Mouse (Mus musculus): ENCODE results near the gene Sumo2. TPM values are rescaled to one million over a fixed set of nuclear protein-coding genes. Genes with fewer than 3 reads are reported as not detected.
A peak's percentile ranks its signal among the peaks of the same experiment; 100 is the strongest.
"Not testable (repeated sequence)": the region's sequence is repeated elsewhere in the genome, so short reads cannot be mapped to it uniquely, and the experiment has no call there.

The Sumo2 gene
- polyA plus RNA-seq, 1 experiment from 2014 or later = 892 TPM

GRCm38 (mm10) chr11:115496559-115496958, 39.5 kb downstream of the Sumo2 start:
- 92% methylated on average over 9 of the region's 9 CpGs for WGBS
- not testable (repeated sequence) for H3K27me3 ChIP-seq (replicated peaks); H3K9me3 ChIP-seq (replicated peaks); H3K4me2 ChIP-seq; H3K4me3 ChIP-seq (replicated peaks); H3K9ac ChIP-seq (replicated peaks); H3K27ac ChIP-seq (replicated peaks); ATAC-seq (ENCODE audit: low FRiP score)
- Histone ChIP-seq H3K4me1 (peaks cover 12% of the 10 kb centered on the region), H3K36me3 (peaks cover 42% of the 10 kb centered on the region)

- Histone ChIP-seq H3K27ac (replicated peaks) (peak overlapping the region; percentile 89; the same call in 1 of the 2 replicates), H3K4me1 (peaks cover 26% of the 10 kb centered on the region), H3K9ac (replicated peaks) (peak overlapping the region; percentile 72), H3K4me2 (peak overlapping the region; percentile 87), H3K4me3 (replicated peaks) (peak overlapping the region; percentile 72), H3K9me3 (replicated peaks) (no peaks in the 10 kb centered on the region), H3K27me3 (replicated peaks) (no peaks in the 10 kb centered on the region), H3K36me3 (peaks cover 15% of the 10 kb centered on the region)
- 39% methylated on average over 6 of the region's 6 CpGs for WGBS
- ATAC-seq (ENCODE audit: low FRiP score) = no peak
These were observed 43.7 kb downstream of the Sumo2 start for GRCm38 (mm10) chr11:115492387-115492786.

- Histone ChIP-seq H3K27ac (replicated peaks) (peak within 1 kb of the TSS; percentile 89), H3K4me3 (replicated peaks) (peak within 1 kb of the TSS; percentile 72), H3K27me3 (replicated peaks) (no peaks in the 10 kb centered on the region), H3K9me3 (replicated peaks) (no peaks in the 10 kb centered on the region), H3K36me3 (peaks cover 9% of the 10 kb centered on the region), H3K4me1 (peaks cover 26% of the 10 kb centered on the region), H3K9ac (replicated peaks) (peak within 1 kb of the TSS; percentile 72), H3K4me2 (peak within 1 kb of the TSS; percentile 87)
- peak; percentile 94 for ATAC-seq (ENCODE audit: low FRiP score)
- 0% methylated on average over 43 of the region's 43 CpGs for WGBS
These were observed 44.6 kb downstream of the Sumo2 start, which contains the start of gene Nt5c for GRCm38 (mm10) chr11:115491356-115492083. TSS of gene Nt5c (minus strand) at chr11:115491862.

GRCm38 (mm10) chr11:115490441-115491355, 45.4 kb downstream of the Sumo2 start:
- Histone ChIP-seq H3K9me3 (replicated peaks) (no peaks in the 10 kb centered on the region), H3K4me2 (peak overlapping the region; percentile 87), H3K9ac (replicated peaks) (peak overlapping the region; percentile 72), H3K36me3 (peaks cover 9% of the 10 kb centered on the region), H3K27me3 (replicated peaks) (no peaks in the 10 kb centered on the region), H3K4me1 (peaks cover 26% of the 10 kb centered on the region), H3K4me3 (replicated peaks) (peak overlapping the region; percentile 72), H3K27ac (replicated peaks) (peak overlapping the region; percentile 89)
- peak; percentile 43 for ATAC-seq (ENCODE audit: low FRiP score)
- 27% methylated on average over 25 of the region's 25 CpGs for WGBS

- H3K4me3 ChIP-seq (replicated peaks) = no peak overlapping the region
- H3K9me3 ChIP-seq (replicated peaks) = no peaks in the 10 kb centered on the region
- 89% methylated on average over 19 of the region's 19 CpGs for WGBS
- H3K27ac ChIP-seq (replicated peaks) = no peak overlapping the region
- no peaks in the 10 kb centered on the region for H3K27me3 ChIP-seq (replicated peaks)
- H3K4me1 ChIP-seq = peaks cover 26% of the 10 kb centered on the region
- no peak overlapping the region for H3K9ac ChIP-seq (replicated peaks)
- H3K36me3 ChIP-seq = peaks cover 9% of the 10 kb centered on the region
- no peak for ATAC-seq (ENCODE audit: low FRiP score)
- H3K4me2 ChIP-seq = no peak overlapping the region
These were observed 47.4 kb downstream of the Sumo2 start for GRCm38 (mm10) chr11:115488551-115489104.

- Histone ChIP-seq H3K4me1 (peaks cover 9% of the 10 kb centered on the region; the same call in 1 of the 2 replicates), H3K27me3 (replicated peaks) (no peaks in the 10 kb centered on the region), H3K9me3 (replicated peaks) (no peaks in the 10 kb centered on the region), H3K27ac (replicated peaks) (no peak overlapping the region), H3K9ac (replicated peaks) (no peak overlapping the region), H3K36me3 (peaks cover 20% of the 10 kb centered on the region), H3K4me2 (no peak overlapping the region), H3K4me3 (replicated peaks) (no peak overlapping the region)
- no peak for ATAC-seq (ENCODE audit: low FRiP score)
- WGBS = 57% methylated on average over 12 of the region's 12 CpGs
These were observed 50.9 kb downstream of the Sumo2 start for GRCm38 (mm10) chr11:115485155-115485554.

GRCm38 (mm10) chr11:115483726-115484125, 52.4 kb downstream of the Sumo2 start:
- no peak overlapping the region for H3K9ac ChIP-seq (replicated peaks)
- 15% methylated on average over 6 of the region's 6 CpGs for WGBS

GRCm38 (mm10) chr11:115483278-115483677, 52.8 kb downstream of the Sumo2 start:
- H3K4me3 ChIP-seq (replicated peaks) = no peak overlapping the region
- H3K9ac ChIP-seq (replicated peaks) = no peak overlapping the region
- H3K36me3 ChIP-seq = peaks cover 26% of the 10 kb centered on the region; the same call in 1 of the 2 replicates
- no peak for ATAC-seq (ENCODE audit: low FRiP score)
- H3K4me2 ChIP-seq = no peak overlapping the region
- WGBS = 63% methylated on average over 11 of the region's 11 CpGs
- no peaks in the 10 kb centered on the region for H3K27me3 ChIP-seq (replicated peaks)
- H3K4me1 ChIP-seq = peaks cover 5% of the 10 kb centered on the region; the same call in 1 of the 2 replicates
- no peaks in the 10 kb centered on the region for H3K9me3 ChIP-seq (replicated peaks)
- 0 out of 2 replicates have a peak overlapping the region, but pooled peaks have one; percentile 33 for H3K27ac ChIP-seq (replicated peaks)

More at GRCm38 (mm10) chr11:115483726-115484125, 52.4 kb downstream of the Sumo2 start:
- H3K36me3 ChIP-seq = peaks cover 24% of the 10 kb centered on the region; the same call in 1 of the 2 replicates
- H3K4me2 ChIP-seq = no peak overlapping the region
- no peaks in the 10 kb centered on the region for H3K9me3 ChIP-seq (replicated peaks)
- no peak for ATAC-seq (ENCODE audit: low FRiP score)
- H3K27ac ChIP-seq (replicated peaks) = 0 out of 2 replicates have a peak overlapping the region, but pooled peaks have one; percentile 33
- H3K4me1 ChIP-seq = peaks cover 5% of the 10 kb centered on the region; the same call in 1 of the 2 replicates
- H3K27me3 ChIP-seq (replicated peaks) = no peaks in the 10 kb centered on the region
- H3K4me3 ChIP-seq (replicated peaks) = no peak overlapping the region

GRCm38 (mm10) chr11:115481553-115482259, 54.4 kb downstream of the Sumo2 start:
- Histone ChIP-seq H3K9me3 (replicated peaks) (no peaks in the 10 kb centered on the region), H3K4me2 (no peak overlapping the region), H3K4me1 (peaks cover 13% of the 10 kb centered on the region), H3K27me3 (replicated peaks) (no peaks in the 10 kb centered on the region), H3K27ac (replicated peaks) (no peak overlapping the region), H3K36me3 (peaks cover 26% of the 10 kb centered on the region; the same call in 1 of the 2 replicates), H3K9ac (replicated peaks) (no peak overlapping the region), H3K4me3 (replicated peaks) (no peak overlapping the region)
- no peak for ATAC-seq (ENCODE audit: low FRiP score)
- 87% methylated on average over 6 of the region's 6 CpGs for WGBS

- no peak overlapping the region for H3K4me3 ChIP-seq (replicated peaks)
- no peak overlapping the region for H3K9ac ChIP-seq (replicated peaks)
- H3K9me3 ChIP-seq (replicated peaks) = no peaks in the 10 kb centered on the region
- WGBS = 87% methylated on average over 9 of the region's 9 CpGs
- no peak for ATAC-seq (ENCODE audit: low FRiP score)
- peaks cover 26% of the 10 kb centered on the region; the same call in 1 of the 2 replicates for H3K36me3 ChIP-seq
- H3K27ac ChIP-seq (replicated peaks) = no peak overlapping the region
- no peak overlapping the region for H3K4me2 ChIP-seq
- H3K4me1 ChIP-seq = peaks cover 38% of the 10 kb centered on the region
- H3K27me3 ChIP-seq (replicated peaks) = no peaks in the 10 kb centered on the region
These were observed 57.7 kb downstream of the Sumo2 start for GRCm38 (mm10) chr11:115478296-115478938.
